Mouse (Mus musculus) left cerebral cortex, adult 11 months (tissue): ENCODE data around the gene Gm45213.

Experiments used
- DNase-seq: peaks from one replicate; pipeline ENCODE4 v3.0.0; 2022; ENCODE audit warnings: low spot score

The Gm45213 gene

DNA sequence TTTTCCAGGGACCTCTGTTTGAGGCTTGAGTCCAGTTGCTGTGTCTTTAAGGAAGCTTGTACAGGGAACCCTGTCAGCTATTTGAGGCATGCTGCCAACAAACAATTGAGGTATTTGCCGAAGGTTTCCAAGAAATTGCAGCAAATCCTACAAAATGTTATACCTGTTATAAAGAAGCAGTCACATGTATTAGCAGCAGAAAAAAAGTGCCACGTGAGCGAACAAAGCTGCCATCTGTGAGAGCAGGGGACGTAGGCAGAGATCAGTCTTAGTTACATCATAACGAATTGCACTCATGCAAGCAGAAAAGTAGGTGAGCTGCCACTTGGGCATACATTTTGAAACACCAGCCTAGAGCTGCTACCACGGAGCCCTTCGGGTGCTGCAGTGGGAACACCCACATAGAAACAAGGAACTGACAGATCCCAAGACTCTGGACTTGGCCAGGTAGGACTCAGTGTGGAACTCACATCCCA lies 63.2 kb downstream of the Gm45213 start:
- no peak for DNase-seq

DNA sequence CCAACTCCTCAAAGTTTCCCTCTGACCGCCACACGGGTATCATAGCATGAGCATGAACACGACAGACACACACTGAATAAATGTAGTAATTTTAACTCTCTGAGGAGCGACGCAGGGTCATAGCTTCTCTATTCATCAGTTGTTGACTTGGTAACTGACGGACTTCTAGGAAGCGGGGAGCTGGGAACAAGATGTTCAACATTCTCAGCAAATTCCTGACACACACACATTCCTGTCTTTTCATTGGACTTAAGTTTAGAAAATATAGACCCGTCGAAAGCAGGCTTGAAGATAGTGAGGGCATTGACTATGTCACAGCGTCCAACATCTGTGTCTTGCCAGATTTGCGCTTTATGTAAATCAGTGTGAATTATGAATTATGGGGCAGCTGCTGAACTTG lies 63.8 kb downstream of the Gm45213 start:
- DNase-seq = no peak

DNA sequence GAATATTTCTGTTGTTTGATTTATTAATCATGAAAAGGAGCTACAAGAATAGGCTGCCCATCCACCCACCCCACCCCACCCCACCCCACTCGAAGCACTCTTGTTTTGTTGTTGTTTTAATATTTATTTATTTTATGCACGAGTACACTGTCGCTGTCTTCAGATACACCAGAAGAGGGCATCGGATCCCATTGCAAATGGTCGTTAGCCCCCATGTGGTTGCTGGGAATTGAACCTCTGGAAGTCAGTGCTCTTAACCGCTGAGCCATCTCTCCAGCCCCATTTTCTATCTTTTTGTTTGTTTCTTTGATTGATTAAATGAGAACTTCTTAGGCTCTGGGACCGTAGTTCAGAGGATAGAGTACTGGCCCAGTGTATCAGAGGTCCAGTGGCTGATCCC lies 64.5 kb downstream of the Gm45213 start:
- no peak for DNase-seq

DNA sequence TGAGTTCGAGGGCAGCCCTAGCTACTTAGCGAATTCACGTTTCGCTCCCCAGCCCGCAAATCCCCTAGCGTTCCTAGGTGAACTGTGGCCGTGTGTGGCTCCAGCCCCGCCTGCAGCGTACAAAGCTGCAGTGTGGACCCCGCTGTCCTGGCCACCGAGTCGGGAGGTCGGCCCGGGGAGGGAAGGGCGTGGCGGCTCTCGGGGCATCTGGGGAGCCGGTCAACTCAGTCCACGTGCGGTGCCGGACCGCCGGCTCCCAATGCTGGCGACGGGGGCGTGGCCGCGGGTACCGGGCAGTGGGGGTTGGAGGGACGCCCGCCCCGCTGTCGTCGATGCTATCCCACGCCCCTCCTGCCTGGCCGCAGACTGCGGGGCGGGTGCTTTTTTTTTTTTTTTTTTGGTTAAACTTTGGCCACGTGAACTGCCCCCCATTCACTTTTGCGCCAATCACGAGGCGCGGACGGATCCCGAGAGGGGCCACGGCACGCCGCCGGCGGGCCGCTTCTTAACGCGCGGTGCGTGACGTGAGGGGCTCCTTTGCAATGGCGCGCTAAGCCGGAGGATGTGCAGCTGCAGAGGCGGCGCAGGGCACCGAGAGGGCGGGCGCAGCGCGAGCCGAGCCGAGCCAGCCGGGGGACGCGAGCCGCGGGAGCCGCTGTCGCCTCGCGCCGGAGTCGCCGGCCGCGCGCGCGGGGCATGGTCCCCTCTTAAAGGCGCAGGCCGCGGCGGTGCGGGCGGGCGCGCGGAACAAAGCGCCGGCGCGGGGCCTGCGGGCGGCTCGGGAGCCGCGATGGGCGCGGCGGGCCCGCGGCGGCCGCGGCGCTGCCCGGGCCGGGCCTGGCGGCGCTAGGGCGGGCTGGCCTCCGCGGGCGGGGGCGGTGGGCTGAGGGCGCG lies 65.8 kb downstream of the Gm45213 start, which contains the start of gene Chsy1:
TSS of gene Chsy1 (plus strand) at position 555 of the 894 bp plus-strand sequence.
- DNase-seq = peak; percentile 79

DNA sequence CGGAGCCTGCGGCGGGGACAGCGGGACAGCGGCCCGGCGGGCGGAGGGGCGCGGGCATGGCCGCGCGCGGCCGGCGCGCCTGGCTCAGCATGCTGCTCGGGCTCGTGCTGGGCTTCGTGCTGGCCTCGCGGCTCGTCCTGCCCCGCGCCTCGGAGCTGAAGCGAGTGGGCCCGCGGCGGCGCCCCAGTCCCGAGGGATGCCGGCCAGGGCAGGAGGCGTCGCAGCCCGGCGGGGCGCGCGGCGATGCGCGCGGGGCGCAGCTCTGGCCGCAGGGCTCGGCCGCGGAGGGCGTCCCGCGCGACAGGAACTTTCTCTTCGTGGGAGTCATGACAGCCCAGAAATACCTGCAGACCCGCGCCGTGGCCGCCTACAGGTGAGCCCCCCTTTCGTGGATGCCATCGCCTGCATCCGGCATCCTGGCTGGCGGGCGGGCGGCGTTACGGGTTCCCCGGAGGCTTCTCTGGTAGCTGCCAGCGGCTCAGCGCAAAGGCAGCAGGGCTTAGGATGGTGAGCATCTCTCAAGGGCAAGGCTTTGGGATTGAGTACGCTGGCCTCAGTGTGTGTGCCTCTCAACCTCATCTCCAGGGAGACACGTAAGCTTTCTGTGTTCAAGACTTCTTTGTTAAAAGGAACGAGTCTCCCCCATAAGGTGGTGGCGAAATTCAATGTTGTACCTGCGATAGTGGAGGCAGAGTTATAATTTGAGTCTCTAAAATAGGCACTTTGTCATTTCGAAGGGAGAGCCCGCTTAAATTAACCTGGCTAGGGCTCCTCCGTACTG lies 66.6 kb downstream of the Gm45213 start:
- no peak for DNase-seq

DNA sequence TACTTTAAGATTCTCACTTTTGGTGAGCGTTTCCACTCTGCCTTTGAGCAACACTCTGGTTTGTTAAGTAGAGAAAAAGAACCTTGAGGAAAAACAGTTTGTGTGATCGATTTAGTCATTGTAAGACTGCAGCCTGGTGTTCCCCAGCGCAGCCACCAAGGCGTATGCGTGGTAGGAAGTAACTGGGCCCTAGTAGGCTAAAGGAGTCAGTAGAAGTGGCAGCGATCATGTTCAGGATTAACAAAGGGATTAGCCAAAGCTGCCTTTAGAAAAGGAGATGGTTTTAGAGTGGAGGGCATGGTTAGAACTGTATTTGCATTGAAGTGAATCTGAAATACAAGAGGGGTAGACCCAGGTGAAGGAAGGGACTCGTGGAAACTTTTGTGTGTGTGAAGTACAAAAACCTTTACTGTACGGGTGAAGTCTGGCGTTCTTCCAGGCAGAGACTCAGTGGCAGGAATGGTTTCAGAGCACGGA lies 67.3 kb downstream of the Gm45213 start:
- no peak for DNase-seq

DNA sequence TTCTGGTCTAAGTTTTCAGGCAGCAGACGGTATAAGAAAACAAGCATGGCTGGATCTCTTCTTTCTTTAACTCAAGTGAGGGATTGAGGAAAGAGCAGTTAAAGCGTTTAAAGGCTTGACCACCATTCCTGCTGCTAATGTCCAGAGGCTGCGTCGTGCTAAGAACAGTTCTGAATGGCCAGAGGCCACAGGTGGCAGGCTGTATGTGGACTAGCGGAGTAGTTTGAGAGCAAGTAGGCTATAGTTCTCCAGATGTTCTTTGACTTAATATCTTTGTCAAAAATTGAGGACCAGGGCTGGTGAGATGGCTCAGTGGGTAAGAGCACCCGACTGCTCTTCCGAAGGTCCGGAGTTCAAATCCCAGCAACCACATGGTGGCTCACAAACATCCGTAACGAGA lies 67.8 kb downstream of the Gm45213 start:
- no peak for DNase-seq
